Mouse (Mus musculus) embryonic facial prominence, embryonic 12.5 days (tissue): ENCODE measurements around the gene Fbxw2. TPM values are rescaled to one million over a fixed set of nuclear protein-coding genes. Genes with fewer than 3 reads are reported as not detected.
A peak's percentile ranks its signal among the peaks of the same experiment; 100 is the strongest.
"Not testable (repeated sequence)": the region's sequence is repeated elsewhere in the genome, so short reads cannot be mapped to it uniquely, and the experiment has no call there.

Experiments used
- ATAC-seq: fragments of 200-750 bp; cut with Nextera tagmentation; 2 replicates; pipeline ENCODE4 v1.8.0; 2017; ENCODE audit not compliant: insufficient number of reproducible peaks, insufficient read depth, low FRiP score, low TSS enrichment
- H3K27ac ChIP-seq: fragments of 300-500 bp; sonication (generic); 2 replicates; pipeline ENCODE4 v1.5.1; 2016; ENCODE audit warnings: mild to moderate bottlenecking
- H3K27me3 ChIP-seq: fragments of 300-500 bp; sonication (generic); 2 replicates; pipeline ENCODE4 v1.6.1; 2016; ENCODE audit warnings: mild to moderate bottlenecking, moderate library complexity
- H3K36me3 ChIP-seq: fragments of 300-500 bp; sonication (generic); 2 replicates; pipeline ENCODE4 v1.6.1; 2016; ENCODE audit warnings: mild to moderate bottlenecking
- H3K4me1 ChIP-seq: fragments of 300-500 bp; sonication (generic); 2 replicates; pipeline ENCODE4 v1.6.1; 2016
- H3K4me2 ChIP-seq: fragments of 300-500 bp; sonication (generic); replicated peaks from 2 replicates; pipeline ENCODE4 v1.6.1; 2016; ENCODE audit warnings: mild to moderate bottlenecking, moderate library complexity
- H3K4me3 ChIP-seq: fragments of 300-500 bp; sonication (generic); 2 replicates; pipeline ENCODE4 v1.5.1; 2016; ENCODE audit warnings: mild to moderate bottlenecking
- H3K9ac ChIP-seq: fragments of 300-500 bp; sonication (generic); 2 replicates; pipeline ENCODE4 v1.6.1; 2016; ENCODE audit warnings: mild to moderate bottlenecking, moderate library complexity
- H3K9me3 ChIP-seq: fragments of 300-500 bp; sonication (generic); 2 replicates; pipeline ENCODE4 v1.6.1; 2016; ENCODE audit warnings: mild to moderate bottlenecking, moderate library complexity
- WGBS: fragments of 180-500 bp; shearing (Covaris S2); methylation state at CpG from one replicate; pipeline ENCODE4 v1.1.7; 2016; 5-methylcytosine and 5-hydroxymethylcytosine counted together
- polyA plus RNA-seq: library from polyadenylated mRNA; unstranded; fragments of >200 nt; fragmentation: Nextera tagmentation; extraction: Ambion mirVana; gene quantifications from 2 replicates; pipeline ENCODE4 v1.2.1, GENCODE M21; 2016

Gene Fbxw2
- polyA plus RNA-seq, 1 experiment from 2014 or later: 93.8 TPM

- Histone ChIP-seq H3K27ac (no peak overlapping the region), H3K4me2 (no peak overlapping the region), H3K4me1 (peaks cover 11% of the 10 kb centered on the region), H3K9ac (no peak overlapping the region), H3K4me3 (no peak overlapping the region), H3K9me3 (no peaks in the 10 kb centered on the region), H3K27me3 (no peaks in the 10 kb centered on the region), H3K36me3 (peaks cover 36% of the 10 kb centered on the region)
- WGBS: 87% methylated on average over 2 of the region's 2 CpGs
- no peak for ATAC-seq
These were observed 18.1 kb downstream of the Fbxw2 start for GRCm38 (mm10) chr2:34808057-34808456.

GRCm38 (mm10) chr2:34805364-34805950 is 20.7 kb downstream of the Fbxw2 start:
- Histone ChIP-seq H3K36me3 (peaks cover 22% of the 10 kb centered on the region), H3K27ac (no peak overlapping the region), H3K9ac (no peak overlapping the region), H3K4me1 (peaks cover 11% of the 10 kb centered on the region), H3K9me3 (no peaks in the 10 kb centered on the region), H3K4me3 (no peak overlapping the region), H3K27me3 (no peaks in the 10 kb centered on the region), H3K4me2 (no peak overlapping the region)
- ATAC-seq: no peak
- 92% methylated on average over 10 of the region's 10 CpGs for WGBS

- Histone ChIP-seq H3K27me3 (no peaks in the 10 kb centered on the region), H3K9me3 (no peaks in the 10 kb centered on the region), H3K4me3 (no peak overlapping the region), H3K4me1 (peaks cover 11% of the 10 kb centered on the region), H3K36me3 (peaks cover 21% of the 10 kb centered on the region), H3K9ac (no peak overlapping the region), H3K4me2 (no peak overlapping the region), H3K27ac (no peak overlapping the region)
- 85% methylated on average over 1 of the region's 1 CpGs for WGBS
- no peak for ATAC-seq
These were observed 21.3 kb downstream of the Fbxw2 start for GRCm38 (mm10) chr2:34804815-34805214.

GRCm38 (mm10) chr2:34804172-34804571 is 21.9 kb downstream of the Fbxw2 start:
- H3K4me3 ChIP-seq: no peak overlapping the region
- no peak overlapping the region for H3K4me2 ChIP-seq

GRCm38 (mm10) chr2:34803746-34804145 is 22.4 kb downstream of the Fbxw2 start:
- H3K9me3 ChIP-seq: no peaks in the 10 kb centered on the region
- H3K4me1 ChIP-seq: peaks cover 15% of the 10 kb centered on the region
- no peak for ATAC-seq
- H3K27ac ChIP-seq: no peak overlapping the region
- peaks cover 18% of the 10 kb centered on the region for H3K36me3 ChIP-seq
- H3K4me2 ChIP-seq: peak overlapping the region; percentile 48
- no peak overlapping the region for H3K9ac ChIP-seq
- 0 out of 2 replicates have a peak overlapping the region, but pooled peaks have one; percentile 9 for H3K4me3 ChIP-seq
- H3K27me3 ChIP-seq: no peaks in the 10 kb centered on the region
- 69% methylated on average over 3 of the region's 3 CpGs for WGBS

More at GRCm38 (mm10) chr2:34804172-34804571, 21.9 kb downstream of the Fbxw2 start:
- Histone ChIP-seq H3K27ac (no peak overlapping the region), H3K36me3 (peaks cover 21% of the 10 kb centered on the region), H3K9me3 (no peaks in the 10 kb centered on the region), H3K4me1 (peaks cover 12% of the 10 kb centered on the region), H3K9ac (no peak overlapping the region), H3K27me3 (no peaks in the 10 kb centered on the region)
- 94% methylated on average over 2 of the region's 2 CpGs for WGBS
- ATAC-seq: no peak

GRCm38 (mm10) chr2:34802565-34803245 is 23.4 kb downstream of the Fbxw2 start:
- H3K4me3 ChIP-seq: peak overlapping the region; percentile 65
- ATAC-seq: peak; percentile 23; the same call in 1 of the 2 replicates
- peak overlapping the region; percentile 80 for H3K9ac ChIP-seq
- H3K36me3 ChIP-seq: peaks cover 14% of the 10 kb centered on the region; the same call in 1 of the 2 replicates
- H3K9me3 ChIP-seq, H3K27me3 ChIP-seq: not testable (repeated sequence)
- under 1% methylated on average over 32 of the region's 32 CpGs for WGBS
- H3K27ac ChIP-seq: peak overlapping the region; percentile 88
- peaks cover 15% of the 10 kb centered on the region for H3K4me1 ChIP-seq
- H3K4me2 ChIP-seq: peak overlapping the region; percentile 78

GRCm38 (mm10) chr2:34801516-34802482 is 24.3 kb downstream of the Fbxw2 start:
- Histone ChIP-seq H3K4me2 (peak overlapping the region; percentile 78), H3K27ac (peak overlapping the region; percentile 88), H3K4me3 (peak overlapping the region; percentile 65), H3K9ac (peak overlapping the region; percentile 80), H3K4me1 (peaks cover 15% of the 10 kb centered on the region), H3K9me3 (no peaks in the 10 kb centered on the region), H3K27me3 (no peaks in the 10 kb centered on the region), H3K36me3 (peaks cover 13% of the 10 kb centered on the region; the same call in 1 of the 2 replicates)
- peak; percentile 92 for ATAC-seq
- 6% methylated on average over 39 of the region's 39 CpGs for WGBS

- Histone ChIP-seq H3K9me3 (no peaks in the 10 kb centered on the region), H3K27me3 (no peaks in the 10 kb centered on the region), H3K4me3 (peak overlapping the region; percentile 57; the same call in 1 of the 2 replicates), H3K27ac (0 out of 2 replicates have a peak overlapping the region, but pooled peaks have one; percentile 71), H3K4me2 (peak overlapping the region; percentile 65), H3K4me1 (peaks cover 15% of the 10 kb centered on the region), H3K9ac (no peak overlapping the region), H3K36me3 (peaks cover 2% of the 10 kb centered on the region; the same call in 1 of the 2 replicates)
- WGBS: 80% methylated on average over 7 of the region's 7 CpGs
- ATAC-seq: no peak
These were observed 25.7 kb downstream of the Fbxw2 start for GRCm38 (mm10) chr2:34800371-34800770.

- H3K9me3 ChIP-seq: no peaks in the 10 kb centered on the region
- H3K4me3 ChIP-seq: peak within 1 kb of the TSS; percentile 57
- 5% methylated on average over 44 of the region's 44 CpGs for WGBS
- no peaks in the 10 kb centered on the region for H3K27me3 ChIP-seq
- peak within 1 kb of the TSS; percentile 65 for H3K4me2 ChIP-seq
- H3K4me1 ChIP-seq: peaks cover 15% of the 10 kb centered on the region
- peak within 1 kb of the TSS; percentile 71 for H3K27ac ChIP-seq
- H3K9ac ChIP-seq: peak within 1 kb of the TSS; percentile 55
- H3K36me3 ChIP-seq: peaks cover 4% of the 10 kb centered on the region; the same call in 1 of the 2 replicates
- peak; percentile 71 for ATAC-seq
These were observed 26.5 kb downstream of the Fbxw2 start, which contains the start of gene Rabepk for GRCm38 (mm10) chr2:34799357-34800256. Rabepk (minus strand) TSS chr2:34799912.

GRCm38 (mm10) chr2:34795426-34795825 is 30.7 kb downstream of the Fbxw2 start:
- 91% methylated on average over 7 of the region's 7 CpGs for WGBS
- H3K9me3 ChIP-seq: no peaks in the 10 kb centered on the region

More at GRCm38 (mm10) chr2:34795426-34795825, 30.7 kb downstream of the Fbxw2 start:
- ATAC-seq: no peak
- H3K27me3 ChIP-seq: no peaks in the 10 kb centered on the region
- H3K36me3 ChIP-seq: peaks cover 14% of the 10 kb centered on the region
- H3K27ac ChIP-seq: no peak overlapping the region
- no peak overlapping the region for H3K9ac ChIP-seq
- no peak overlapping the region for H3K4me3 ChIP-seq
- no peak overlapping the region for H3K4me2 ChIP-seq
- H3K4me1 ChIP-seq: peaks cover 4% of the 10 kb centered on the region; the same call in 1 of the 2 replicates
